Mouse (Mus musculus) spleen, postnatal 0 days (tissue): ENCODE measurements around the gene Gm12355. TPM values are rescaled to one million over a fixed set of nuclear protein-coding genes. Genes with fewer than 3 reads are reported as not detected.

Experiments
- polyA plus RNA-seq: library from polyadenylated mRNA; unstranded; fragments of >200 nt; fragmentation: Nextera tagmentation; extraction: Ambion mirVana; gene quantifications from 2 replicates; pipeline ENCODE4 v1.2.1, GENCODE M21; 2015

The Gm12355 gene
- 0.89 and 0.91 TPM in 2 replicates for polyA plus RNA-seq

DNA sequence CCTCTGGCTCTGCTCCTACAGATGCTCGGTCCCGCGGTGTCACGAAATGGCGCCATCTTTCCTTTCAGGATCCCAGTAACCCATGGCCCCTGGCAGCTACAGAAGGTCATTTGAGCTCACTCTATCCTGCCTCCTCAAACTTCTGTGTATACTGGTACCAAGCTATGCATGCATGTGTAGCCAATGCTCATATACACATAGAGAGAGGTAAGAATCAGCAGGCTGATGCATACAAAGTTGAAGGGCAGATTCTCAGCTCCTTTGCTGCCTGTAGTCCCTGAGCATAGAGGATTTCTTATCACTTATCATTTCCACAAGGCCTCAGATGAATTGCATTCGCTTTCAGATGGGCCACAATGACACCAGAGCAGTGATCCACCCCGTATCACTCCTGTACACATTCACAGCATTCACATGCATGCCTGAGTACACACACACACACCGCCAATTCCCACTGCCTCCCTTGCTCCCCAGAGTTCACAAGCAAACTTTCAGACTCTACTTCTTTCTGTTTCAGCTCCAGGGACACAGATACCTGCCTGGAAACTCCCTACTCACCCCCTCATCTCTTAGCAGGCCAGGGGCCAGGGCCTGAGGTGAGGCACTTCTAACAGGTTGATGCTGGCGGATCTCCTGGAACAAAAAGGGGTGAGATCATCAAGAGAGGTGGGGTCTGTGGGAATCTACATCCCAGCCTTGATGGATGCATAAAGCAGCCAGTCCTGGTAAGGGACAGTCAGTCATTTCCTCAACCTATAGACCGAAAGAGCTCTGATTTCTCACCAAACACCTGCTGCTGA, at the start of gene Gm12355, which contains the start of gene Gsdma3:
Gm12355 (minus strand) TSS at position 51 of the 800 bp plus-strand sequence.
Gsdma3 (plus strand) TSS at position 750 of the 800 bp plus-strand sequence.

DNA sequence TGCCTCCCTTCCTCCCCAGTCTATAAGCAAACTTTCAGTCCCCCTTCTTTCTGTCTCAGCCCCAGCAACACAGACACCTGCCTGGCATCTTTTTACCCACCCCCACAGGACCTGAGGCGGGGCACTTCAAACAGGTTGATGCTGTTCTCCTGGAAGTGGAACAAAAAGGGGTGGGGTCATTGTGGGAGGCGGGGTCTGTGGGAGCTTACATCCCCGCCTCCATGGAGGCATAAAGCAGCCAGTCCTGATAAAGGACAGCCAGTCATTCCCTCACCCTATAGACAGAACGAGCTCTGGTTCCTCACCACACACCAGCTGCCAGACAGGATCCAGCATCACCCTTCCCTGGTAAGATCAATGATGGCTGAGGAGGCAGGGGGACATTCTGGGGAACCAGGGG, 38.6 kb upstream of the Gm12355 start, which contains the start of gene Gsdma:
Gsdma (plus strand) TSS at position 261 of the 400 bp plus-strand sequence.

DNA sequence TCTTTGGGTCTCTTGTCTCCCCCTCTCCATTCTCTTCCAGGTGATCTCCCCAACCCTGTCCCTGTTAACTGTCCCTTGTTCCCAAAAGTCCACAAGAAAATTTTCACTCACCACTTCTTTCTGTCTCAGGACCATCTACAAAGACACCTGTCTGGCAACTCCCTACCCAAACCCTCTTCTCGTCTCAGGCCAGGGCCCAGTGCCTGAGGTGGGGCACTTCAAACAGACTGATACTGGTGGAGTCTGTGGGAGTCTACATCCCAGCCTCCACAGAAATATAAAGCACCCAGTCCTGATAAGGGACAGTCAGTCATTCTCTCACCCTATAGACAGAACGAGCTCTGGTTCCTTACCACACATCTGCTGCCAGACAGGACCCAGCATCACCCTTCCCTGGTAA, 21.0 kb upstream of the Gm12355 start, which contains the start of gene Gsdma2:
Gsdma2 (plus strand) TSS at position 301 of the 400 bp plus-strand sequence.

DNA sequence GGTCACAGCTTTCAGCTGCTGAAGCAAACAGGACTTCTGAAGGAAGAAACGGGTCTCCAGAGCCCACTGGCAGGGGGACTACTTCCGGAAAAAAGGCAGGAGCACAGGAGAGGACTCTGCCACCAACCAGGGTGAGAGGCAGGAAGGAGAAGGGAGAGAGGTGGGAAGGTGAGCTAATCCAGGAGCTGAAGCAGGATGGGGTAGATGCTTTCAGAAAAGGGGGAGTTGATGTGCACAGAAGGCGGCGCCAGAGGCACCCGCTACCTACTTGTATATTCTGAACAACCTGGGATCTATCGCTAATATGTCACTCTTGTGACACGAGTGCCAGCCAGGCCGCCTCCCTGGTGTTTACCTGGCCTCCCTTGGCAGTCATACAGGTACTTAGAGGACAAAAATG, 27.5 kb downstream of the Gm12355 start, which contains the start of gene Lrrc3c:
Lrrc3c (plus strand) TSS at position 301 of the 400 bp plus-strand sequence.

DNA sequence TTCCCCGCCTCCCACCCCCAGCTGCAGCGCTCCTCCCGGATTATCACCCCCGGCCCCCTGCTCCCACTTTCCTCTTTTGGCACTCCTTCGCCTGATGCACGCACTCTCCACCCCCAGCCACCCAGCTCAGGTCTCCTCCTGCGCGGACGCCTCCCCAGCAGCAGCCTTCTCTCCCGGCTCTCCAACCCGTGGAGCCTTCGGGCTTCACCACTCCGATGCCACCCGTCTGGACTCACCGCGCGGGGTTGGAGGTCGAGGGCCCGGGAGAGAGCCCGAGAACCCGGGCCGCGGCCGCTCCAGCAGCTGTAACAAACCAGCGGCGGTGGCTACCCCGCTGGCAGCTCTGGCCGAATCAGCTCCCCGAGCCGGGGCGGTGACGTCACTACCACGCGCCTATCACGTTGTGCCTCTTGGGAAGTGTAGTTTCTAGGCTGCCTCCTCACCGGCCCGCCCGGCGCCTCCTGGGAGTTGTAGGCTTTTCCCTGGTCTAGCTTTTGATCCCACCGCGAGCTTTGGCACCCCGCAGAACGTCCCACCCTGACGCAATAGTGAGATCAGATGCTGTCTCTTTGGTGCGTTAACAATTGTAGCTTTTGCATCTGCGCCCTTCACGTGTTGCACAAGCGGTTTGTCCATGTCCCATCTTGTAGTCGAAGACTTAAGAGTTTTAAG, 38.4 kb downstream of the Gm12355 start, which contains the start of gene Ormdl3:
Ormdl3 (minus strand) TSS at position 477 of the 672 bp plus-strand sequence.

Other genes starting within 250 kb of the Gm12355 start
- not detected in 2 replicates for gene Tcap, start 241.8 kb downstream of the Gm12355 start, polyA plus RNA-seq
- gene Pnmt, start 239.2 kb downstream of the Gm12355 start, polyA plus RNA-seq: not detected in 2 replicates
- 4.4 and 6.1 TPM in 2 replicates for gene Pgap3, start 225.2 kb downstream of the Gm12355 start, polyA plus RNA-seq
- 3.5 and 4.7 TPM in 2 replicates for gene Erbb2, start 213.2 kb downstream of the Gm12355 start, polyA plus RNA-seq
- gene Mien1, start 186.7 kb downstream of the Gm12355 start, polyA plus RNA-seq: 64.5 and 65.2 TPM in 2 replicates
- 0.39 and 0.54 TPM in 2 replicates for gene Grb7, start 179.3 kb downstream of the Gm12355 start, polyA plus RNA-seq
- 2.8 and 3.2 TPM in 2 replicates for gene Ikzf3, start 79.6 kb downstream of the Gm12355 start, polyA plus RNA-seq
- 0.86 and 1.9 TPM in 2 replicates for gene Zpbp2, start 74.6 kb downstream of the Gm12355 start, polyA plus RNA-seq
- 47.2 and 53.2 TPM in 2 replicates for gene Ormdl3, start 38.3 kb downstream of the Gm12355 start, polyA plus RNA-seq
- gene Lrrc3c, start 27.4 kb downstream of the Gm12355 start, polyA plus RNA-seq: not detected in 2 replicates
- not detected in 2 replicates for gene Gsdma3, start 699 bp upstream of the Gm12355 start, polyA plus RNA-seq
- not detected in 2 replicates for gene Gsdma2, start 21.1 kb upstream of the Gm12355 start, polyA plus RNA-seq
- 0.08 and 0.10 TPM in 2 replicates for gene Gsdma, start 38.7 kb upstream of the Gm12355 start, polyA plus RNA-seq
- 97.4 and 100 TPM in 2 replicates for gene Psmd3, start 56.9 kb upstream of the Gm12355 start, polyA plus RNA-seq
- not detected in 2 replicates for gene Csf3, start 75.6 kb upstream of the Gm12355 start, polyA plus RNA-seq
- gene Med24, start 103.8 kb upstream of the Gm12355 start, polyA plus RNA-seq: 22.2 and 22.7 TPM in 2 replicates
- gene Thra, start 115.0 kb upstream of the Gm12355 start, polyA plus RNA-seq: 15.5 and 19.9 TPM in 2 replicates
- gene Nr1d1, start 149.7 kb upstream of the Gm12355 start, polyA plus RNA-seq: 0.90 and 1.2 TPM in 2 replicates
- gene Msl1, start 169.9 kb upstream of the Gm12355 start, polyA plus RNA-seq: 15.0 and 18.0 TPM in 2 replicates
- gene Casc3, start 179.2 kb upstream of the Gm12355 start, polyA plus RNA-seq: 15.9 and 16.2 TPM in 2 replicates
- gene Rapgefl1, start 211.1 kb upstream of the Gm12355 start, polyA plus RNA-seq: 0.19 and 0.38 TPM in 2 replicates
- gene Wipf2, start 238.0 kb upstream of the Gm12355 start, polyA plus RNA-seq: 3.2 and 3.7 TPM in 2 replicates